Mouse (Mus musculus): ENCODE results near the gene Aspdh. TPM values are rescaled to one million over a fixed set of nuclear protein-coding genes. Genes with fewer than 3 reads are reported as not detected.

Gene Aspdh
- polyA plus RNA-seq, 1 experiment from 2014 or later = 1.8 TPM

- Histone ChIP-seq H3K27me3 (ENCODE audit: insufficient read depth, poor library complexity, severe bottlenecking) (peaks cover 84% of the 10 kb centered on the region), H3K36me3 (peaks cover 8% of the 10 kb centered on the region), H3K4me3 (no peak overlapping the region), H3K9me3 (no peaks in the 10 kb centered on the region), H3K4me1 (replicated peaks) (peaks cover 49% of the 10 kb centered on the region), H3K27ac (no peak overlapping the region)
- 77% methylated on average over 2 of the region's 2 CpGs for WGBS
- no peak for DNase-seq (ENCODE audit: low spot score)
Observed at GRCm38 (mm10) chr7:44439696-44440095, 25.5 kb upstream of the Aspdh start.

DNA sequence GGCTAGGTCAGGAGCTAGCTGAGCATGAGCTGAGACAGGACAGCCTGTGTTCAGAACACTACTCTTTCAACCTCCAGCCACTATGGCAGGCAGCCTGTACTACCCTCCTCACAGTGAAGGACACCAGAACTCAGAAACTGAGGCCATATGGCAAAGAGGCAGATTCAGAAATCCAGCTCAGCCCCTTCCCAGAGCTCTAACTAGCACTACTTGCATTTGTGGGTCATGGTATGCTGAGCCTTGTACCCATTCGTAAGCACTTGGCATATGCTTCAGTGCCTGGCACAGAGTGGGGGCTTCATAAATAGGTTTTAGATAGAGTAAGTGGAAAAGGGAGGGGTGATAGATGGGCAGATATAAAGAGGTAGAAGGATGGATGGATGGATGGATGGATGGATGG, 24.7 kb upstream of the Aspdh start:
- WGBS = 84% methylated on average over 1 of the region's 1 CpGs

GRCm38 (mm10) chr7:44441180-44441579, 24.0 kb upstream of the Aspdh start:
- Histone ChIP-seq H3K36me3 (peaks cover 18% of the 10 kb centered on the region), H3K27me3 (ENCODE audit: insufficient read depth, poor library complexity, severe bottlenecking) (peaks cover 91% of the 10 kb centered on the region), H3K4me3 (peak overlapping the region; percentile 67), H3K27ac (peak overlapping the region; percentile 98), H3K9me3 (no peaks in the 10 kb centered on the region), H3K4me1 (replicated peaks) (peaks cover 58% of the 10 kb centered on the region)
- WGBS = 4% methylated on average over 1 of the region's 1 CpGs
- DNase-seq (ENCODE audit: low spot score) = no peak

More for the DNA sequence above, 24.7 kb upstream of the Aspdh start:
- Histone ChIP-seq H3K4me1 (replicated peaks) (peaks cover 57% of the 10 kb centered on the region), H3K27me3 (ENCODE audit: insufficient read depth, poor library complexity, severe bottlenecking) (peaks cover 89% of the 10 kb centered on the region), H3K36me3 (peaks cover 11% of the 10 kb centered on the region), H3K9me3 (no peaks in the 10 kb centered on the region), H3K27ac (no peak overlapping the region), H3K4me3 (no peak overlapping the region)
- DNase-seq (ENCODE audit: low spot score) = no peak

GRCm38 (mm10) chr7:44441648-44442109, 23.5 kb upstream of the Aspdh start:
- H3K4me1 ChIP-seq (replicated peaks) = peaks cover 58% of the 10 kb centered on the region
- peak; percentile 63 for DNase-seq (ENCODE audit: low spot score)
- H3K27ac ChIP-seq = peak overlapping the region; percentile 98
- peaks cover 91% of the 10 kb centered on the region for H3K27me3 ChIP-seq (ENCODE audit: insufficient read depth, poor library complexity, severe bottlenecking)
- H3K9me3 ChIP-seq = no peaks in the 10 kb centered on the region
- peaks cover 23% of the 10 kb centered on the region for H3K36me3 ChIP-seq
- under 1% methylated on average over 13 of the region's 14 CpGs for WGBS
- peak overlapping the region; percentile 67 for H3K4me3 ChIP-seq

GRCm38 (mm10) chr7:44442407-44442821, 22.8 kb upstream of the Aspdh start:
- H3K27me3 ChIP-seq (ENCODE audit: insufficient read depth, poor library complexity, severe bottlenecking) = peaks cover 88% of the 10 kb centered on the region
- WGBS = 5% methylated on average over 10 of the region's 14 CpGs

DNA sequence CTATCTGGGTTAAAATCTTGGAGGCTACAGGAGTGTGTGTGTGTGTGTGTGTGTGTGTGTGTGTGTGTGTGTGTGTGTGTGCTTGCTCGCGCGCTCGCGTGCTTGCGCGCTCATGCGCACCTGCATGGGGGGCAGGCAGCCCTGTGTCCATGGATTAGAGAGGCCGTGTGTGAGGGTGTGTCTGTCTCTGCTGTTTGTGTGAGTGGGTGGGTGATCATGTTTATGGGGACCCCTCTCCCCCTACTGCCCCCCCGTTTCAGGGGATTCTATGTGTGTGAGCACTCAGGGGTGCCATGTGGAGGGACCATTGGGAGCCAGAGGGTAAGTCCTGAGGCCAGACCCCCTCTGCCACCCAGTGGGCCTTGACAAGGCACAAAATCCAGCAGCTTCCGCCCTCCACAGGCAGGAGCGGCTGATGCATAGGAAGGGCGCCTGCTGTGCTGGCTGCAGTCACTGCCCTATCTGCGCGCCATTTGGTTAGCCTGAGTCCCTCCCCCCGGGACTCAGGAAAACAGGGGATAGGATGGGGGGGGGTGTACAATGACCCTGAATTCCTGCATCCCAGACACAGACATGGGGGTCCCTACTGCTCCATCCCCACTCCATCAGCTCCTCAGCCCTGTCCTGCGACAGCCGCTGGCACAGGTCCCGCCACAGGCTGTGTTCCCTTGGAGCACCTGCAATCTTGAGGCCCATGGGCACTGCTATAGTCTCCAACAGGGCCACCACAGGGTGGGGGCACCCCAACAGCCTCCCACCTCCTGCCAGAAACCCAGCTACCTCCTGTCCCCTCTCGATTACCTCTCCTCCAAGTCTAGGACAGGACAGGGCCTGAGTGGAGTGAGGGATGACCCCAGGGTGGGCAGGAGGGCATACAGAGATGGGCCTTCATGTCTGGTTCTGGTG, 21.7 kb upstream of the Aspdh start:
- DNase-seq (ENCODE audit: low spot score) = peak; percentile 58
- peaks cover 40% of the 10 kb centered on the region for H3K36me3 ChIP-seq
- peaks cover 46% of the 10 kb centered on the region for H3K4me1 ChIP-seq (replicated peaks)
- peak overlapping the region; percentile 67 for H3K4me3 ChIP-seq
- peak overlapping the region; percentile 98 for H3K27ac ChIP-seq
- H3K27me3 ChIP-seq (ENCODE audit: insufficient read depth, poor library complexity, severe bottlenecking) = peaks cover 79% of the 10 kb centered on the region
- no peaks in the 10 kb centered on the region for H3K9me3 ChIP-seq
- WGBS = 6% methylated on average over 20 of the region's 20 CpGs

More at GRCm38 (mm10) chr7:44442407-44442821, 22.8 kb upstream of the Aspdh start:
- H3K9me3 ChIP-seq = no peaks in the 10 kb centered on the region
- peak overlapping the region; percentile 98 for H3K27ac ChIP-seq
- H3K36me3 ChIP-seq = peaks cover 29% of the 10 kb centered on the region
- peak; percentile 66 for DNase-seq (ENCODE audit: low spot score)
- H3K4me3 ChIP-seq = peak overlapping the region; percentile 67
- peaks cover 55% of the 10 kb centered on the region for H3K4me1 ChIP-seq (replicated peaks)

DNA sequence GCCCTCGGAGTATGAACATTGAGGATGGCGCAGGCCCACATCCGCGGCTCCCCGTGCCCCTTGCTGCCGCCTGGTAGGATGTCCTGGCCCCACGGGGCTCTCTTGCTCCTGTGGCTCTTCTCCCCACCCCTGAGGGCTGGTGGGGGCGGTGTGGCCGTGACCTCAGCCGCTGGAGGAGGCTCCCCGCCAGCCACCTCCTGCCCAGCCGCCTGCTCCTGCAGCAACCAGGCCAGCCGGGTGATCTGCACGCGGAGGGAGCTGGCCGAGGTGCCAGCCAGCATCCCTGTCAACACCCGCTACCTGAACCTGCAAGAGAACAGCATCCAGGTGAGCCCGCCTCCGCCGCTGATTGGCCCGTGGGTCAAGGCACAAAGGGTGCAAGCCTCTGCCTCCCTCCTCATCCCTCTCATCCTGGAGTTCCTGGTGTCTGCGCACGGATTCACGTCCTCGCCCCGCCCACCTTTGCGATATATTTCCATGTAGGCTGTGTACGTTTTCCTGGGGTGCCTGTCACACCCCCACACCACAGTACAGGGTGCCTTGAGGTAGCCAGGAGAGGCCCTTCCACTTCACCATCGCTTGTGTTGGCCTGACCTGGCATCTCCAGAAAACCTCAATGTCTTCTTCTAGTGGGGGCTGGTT, 20.2 kb upstream of the Aspdh start:
- Histone ChIP-seq H3K27ac (no peak overlapping the region), H3K36me3 (peaks cover 55% of the 10 kb centered on the region), H3K4me3 (peak overlapping the region; percentile 30; the same call in 1 of the 2 replicates)

DNA sequence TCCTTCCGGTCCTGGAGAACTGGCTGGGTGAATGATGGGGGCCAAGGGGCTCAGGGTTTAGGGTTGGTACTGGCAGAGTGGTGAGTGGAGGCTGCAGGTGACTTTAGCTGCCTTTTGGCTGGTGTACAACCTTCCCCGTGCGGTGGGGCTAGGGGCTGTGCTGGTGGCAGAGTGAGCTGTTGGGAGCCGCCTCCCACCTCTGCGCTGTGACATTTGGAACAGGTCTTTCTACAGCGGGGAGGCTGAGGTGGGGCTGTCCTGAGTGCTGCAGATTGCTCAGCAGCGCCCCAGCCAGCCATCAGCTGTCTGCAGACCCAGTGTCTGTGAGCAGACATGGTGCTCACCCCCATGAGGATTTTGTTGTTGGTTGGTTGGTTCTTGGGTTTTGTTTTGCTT, 19.7 kb upstream of the Aspdh start:
- 35% methylated on average over 7 of the region's 7 CpGs for WGBS
- no peak for DNase-seq (ENCODE audit: low spot score)
- peak overlapping the region; percentile 30; the same call in 1 of the 2 replicates for H3K4me3 ChIP-seq
- no peaks in the 10 kb centered on the region for H3K9me3 ChIP-seq
- no peak overlapping the region for H3K27ac ChIP-seq
- peaks cover 46% of the 10 kb centered on the region for H3K4me1 ChIP-seq (replicated peaks)
- peaks cover 60% of the 10 kb centered on the region for H3K36me3 ChIP-seq
- peaks cover 65% of the 10 kb centered on the region for H3K27me3 ChIP-seq (ENCODE audit: insufficient read depth, poor library complexity, severe bottlenecking)

More for the DNA sequence above, 20.2 kb upstream of the Aspdh start:
- no peak for DNase-seq (ENCODE audit: low spot score)
- 27% methylated on average over 29 of the region's 29 CpGs for WGBS
- no peaks in the 10 kb centered on the region for H3K9me3 ChIP-seq
- H3K4me1 ChIP-seq (replicated peaks) = peaks cover 46% of the 10 kb centered on the region
- H3K27me3 ChIP-seq (ENCODE audit: insufficient read depth, poor library complexity, severe bottlenecking) = peaks cover 70% of the 10 kb centered on the region

DNA sequence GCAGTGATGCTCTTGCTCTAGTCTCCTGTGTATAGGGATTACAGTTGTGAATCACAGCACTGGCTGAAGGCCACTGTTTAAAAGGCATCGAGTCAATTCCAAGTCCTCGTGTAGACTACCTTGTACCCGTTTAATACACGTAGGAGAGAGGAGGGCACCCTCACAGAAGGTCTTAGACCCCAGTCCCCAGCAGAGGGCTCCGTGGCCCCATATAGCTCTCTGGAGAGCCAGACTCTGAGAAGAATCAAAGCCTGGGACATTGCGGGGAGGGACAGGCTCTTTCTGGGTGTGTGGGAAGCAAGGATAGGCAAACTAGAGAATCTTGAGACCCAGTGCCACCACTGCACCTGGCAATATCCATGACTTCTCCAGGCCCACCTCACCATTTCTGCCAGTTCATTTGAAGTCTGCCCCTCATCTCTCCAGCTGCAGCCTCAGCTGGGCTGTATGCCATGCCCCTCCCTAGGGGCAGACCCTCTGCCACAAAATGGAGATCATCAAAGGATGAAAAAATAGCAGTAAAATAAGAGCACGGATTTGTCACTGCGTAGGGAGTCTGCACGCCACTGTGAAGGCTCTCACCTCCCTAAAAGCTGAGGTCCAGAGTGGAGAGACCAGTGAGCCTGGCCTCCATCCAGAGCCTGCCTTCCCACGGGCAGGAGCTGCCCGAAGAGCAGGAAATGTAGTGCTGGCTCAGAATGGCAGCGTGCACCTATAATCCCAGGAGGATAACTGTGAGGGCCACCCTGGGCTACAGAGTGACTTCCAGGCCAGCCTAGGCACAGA, 18.9 kb upstream of the Aspdh start:
- Histone ChIP-seq H3K27me3 (ENCODE audit: insufficient read depth, poor library complexity, severe bottlenecking) (peaks cover 57% of the 10 kb centered on the region), H3K4me1 (replicated peaks) (peaks cover 44% of the 10 kb centered on the region), H3K4me3 (no peak overlapping the region), H3K27ac (no peak overlapping the region), H3K9me3 (no peaks in the 10 kb centered on the region), H3K36me3 (peaks cover 62% of the 10 kb centered on the region)
- WGBS = 63% methylated on average over 12 of the region's 12 CpGs
- no peak for DNase-seq (ENCODE audit: low spot score)

DNA sequence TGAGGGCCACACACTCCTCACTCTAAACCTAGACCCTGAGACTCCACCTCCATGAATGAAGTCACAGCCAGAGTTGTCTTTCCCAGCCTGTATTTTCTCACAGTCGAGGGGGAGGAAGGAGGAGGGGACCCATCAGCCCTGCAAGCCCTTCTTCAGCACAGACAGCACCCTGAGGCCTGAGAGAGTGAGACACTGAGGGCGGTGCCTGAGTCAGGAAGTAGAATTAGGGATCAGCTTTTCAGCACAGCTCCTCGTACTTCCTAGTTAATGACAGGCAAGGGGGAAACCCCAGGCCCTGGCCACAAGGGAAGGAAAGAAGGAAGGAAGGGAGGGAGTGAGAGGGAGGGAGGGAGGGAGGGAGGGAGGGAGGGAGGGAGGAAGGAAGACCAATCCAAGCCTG, 11.9 kb upstream of the Aspdh start:
- Histone ChIP-seq H3K27me3 (ENCODE audit: insufficient read depth, poor library complexity, severe bottlenecking) (no peaks in the 10 kb centered on the region), H3K9me3 (no peaks in the 10 kb centered on the region), H3K27ac (no peak overlapping the region), H3K4me3 (no peak overlapping the region), H3K36me3 (peaks cover 66% of the 10 kb centered on the region), H3K4me1 (replicated peaks) (peaks cover 9% of the 10 kb centered on the region; the same call in 1 of the 2 replicates)
- no peak for DNase-seq (ENCODE audit: low spot score)
- 34% methylated on average over 3 of the region's 3 CpGs for WGBS

- no peaks in the 10 kb centered on the region for H3K9me3 ChIP-seq
- DNase-seq (ENCODE audit: low spot score) = no peak
- H3K27me3 ChIP-seq (ENCODE audit: insufficient read depth, poor library complexity, severe bottlenecking) = peaks cover 26% of the 10 kb centered on the region
- H3K36me3 ChIP-seq = peaks cover 71% of the 10 kb centered on the region
- no peak overlapping the region for H3K27ac ChIP-seq
- H3K4me1 ChIP-seq (replicated peaks) = peaks cover 9% of the 10 kb centered on the region; the same call in 1 of the 2 replicates
- WGBS = 89% methylated on average over 1 of the region's 1 CpGs
- no peak overlapping the region for H3K4me3 ChIP-seq
Observed at GRCm38 (mm10) chr7:44456302-44456701, 8.9 kb upstream of the Aspdh start.

GRCm38 (mm10) chr7:44460067-44460466, 5.1 kb upstream of the Aspdh start:
- no peak overlapping the region for H3K4me3 ChIP-seq
- no peak overlapping the region for H3K27ac ChIP-seq
- 76% methylated on average over 6 of the region's 6 CpGs for WGBS
- H3K9me3 ChIP-seq = no peaks in the 10 kb centered on the region
- peaks cover 91% of the 10 kb centered on the region for H3K36me3 ChIP-seq
- H3K4me1 ChIP-seq (replicated peaks) = peaks cover 30% of the 10 kb centered on the region
- H3K27me3 ChIP-seq (ENCODE audit: insufficient read depth, poor library complexity, severe bottlenecking) = peaks cover 59% of the 10 kb centered on the region
- DNase-seq (ENCODE audit: low spot score) = no peak

Data from hindbrain, embryonic 10.5 days (tissue).